Mouse (Mus musculus): ENCODE measurements around the gene Rtcb.

The Rtcb gene

DNA sequence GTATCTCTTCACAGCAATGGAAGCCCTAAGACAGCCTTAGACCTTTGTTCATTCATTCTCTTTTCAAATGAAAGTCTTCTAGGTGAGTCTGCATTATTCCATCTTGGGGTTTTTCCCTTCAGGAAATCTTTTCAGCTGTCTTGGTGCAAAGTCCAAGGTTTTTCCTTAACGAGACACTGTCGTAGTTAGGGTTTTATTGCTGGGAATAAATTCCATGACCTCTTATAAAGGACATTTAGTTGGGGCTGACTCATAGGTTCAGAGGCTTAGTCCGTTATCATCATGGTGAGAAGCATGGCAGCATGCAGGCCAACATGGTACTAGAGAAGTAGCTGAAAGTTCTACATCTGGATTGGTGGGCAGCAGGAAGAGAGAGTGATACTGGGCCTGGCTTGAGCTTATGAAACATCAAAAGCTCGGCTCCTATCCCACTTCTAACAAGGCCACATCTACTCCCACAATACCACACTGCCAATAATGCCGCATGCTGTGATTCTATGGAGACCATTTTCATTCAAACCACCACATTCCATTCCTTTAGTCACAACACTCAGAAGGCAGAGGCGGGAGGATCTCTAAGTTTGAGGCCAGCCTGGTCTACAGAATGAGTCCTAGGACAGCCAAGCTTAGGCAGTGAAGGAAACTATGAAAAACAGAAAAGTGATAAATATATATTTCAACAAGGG lies 21.2 kb downstream of the Rtcb start:
- no peak for DNase-seq

DNA sequence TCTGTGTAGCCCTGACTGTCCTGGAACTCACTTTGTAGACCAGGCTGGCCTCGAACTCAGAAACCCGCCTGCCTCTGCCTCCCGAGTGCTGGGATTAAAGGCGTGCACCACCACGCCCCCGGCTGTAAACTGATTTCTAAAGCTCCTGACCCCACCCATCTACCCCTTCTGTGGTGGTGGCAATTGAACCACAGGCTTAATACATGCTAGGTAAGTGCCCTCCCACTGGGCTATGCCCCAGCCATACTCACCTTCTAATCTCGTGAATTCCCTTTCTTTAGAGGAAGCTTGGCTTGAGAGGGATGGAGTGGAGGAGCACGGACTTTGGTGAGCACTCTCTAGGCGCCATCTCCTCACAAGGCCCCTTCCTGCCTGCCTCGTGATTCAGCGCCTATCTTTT lies 27.7 kb downstream of the Rtcb start:
- DNase-seq = no peak

DNA sequence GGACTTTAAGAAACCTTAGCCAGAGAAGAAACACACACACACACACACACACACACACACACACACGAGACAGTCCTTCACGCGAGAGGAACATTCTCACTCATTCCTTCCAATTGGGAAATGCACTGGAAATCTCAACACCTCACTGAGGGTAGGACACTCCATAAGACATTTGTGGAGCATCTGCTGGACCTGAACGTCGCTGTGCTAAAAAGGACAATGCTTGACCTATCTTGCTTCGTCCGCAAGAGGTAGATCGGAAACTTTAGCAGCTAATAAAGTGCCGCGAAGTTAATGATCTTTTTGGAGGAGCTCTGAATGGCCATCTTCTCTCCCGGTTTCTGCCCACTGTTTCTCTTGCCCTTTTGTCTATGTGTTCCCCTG lies 28.4 kb downstream of the Rtcb start:
- DNase-seq = peak; percentile 37 to 43

DNA sequence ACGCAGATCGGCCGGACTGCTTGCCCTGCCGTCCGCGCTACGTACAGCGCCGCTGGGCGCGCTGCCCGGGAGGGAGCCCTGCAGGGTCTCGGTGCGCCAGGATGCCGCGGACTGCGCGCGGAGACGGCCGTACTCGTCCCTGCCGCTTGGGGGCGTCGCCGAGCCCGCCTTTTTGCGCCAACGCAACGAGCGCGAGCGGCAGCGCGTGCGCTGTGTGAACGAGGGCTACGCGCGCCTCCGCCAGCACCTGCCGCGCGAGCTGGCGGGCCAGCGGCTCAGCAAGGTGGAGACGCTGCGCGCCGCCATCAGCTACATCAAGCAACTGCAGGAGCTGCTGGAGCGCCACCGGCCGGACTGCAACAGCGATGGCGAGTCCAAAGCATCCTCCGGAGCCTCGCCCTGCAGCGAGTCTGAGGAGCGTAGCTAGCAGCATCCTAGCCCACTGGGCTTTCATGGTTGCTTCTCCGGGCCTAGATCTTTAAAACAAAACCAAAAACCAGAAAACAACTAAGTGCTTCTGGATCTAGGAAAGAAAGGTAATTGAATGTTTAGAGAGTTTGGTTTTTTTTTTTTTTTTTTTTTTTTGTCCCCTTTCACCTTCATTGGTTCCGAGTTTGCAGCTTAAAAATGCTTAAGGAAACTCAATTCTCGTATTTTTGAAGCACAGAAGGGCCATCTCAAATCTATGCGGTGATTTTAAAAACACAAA lies 29.0 kb downstream of the Rtcb start:
- DNase-seq = peak; percentile 89 to 91

DNA sequence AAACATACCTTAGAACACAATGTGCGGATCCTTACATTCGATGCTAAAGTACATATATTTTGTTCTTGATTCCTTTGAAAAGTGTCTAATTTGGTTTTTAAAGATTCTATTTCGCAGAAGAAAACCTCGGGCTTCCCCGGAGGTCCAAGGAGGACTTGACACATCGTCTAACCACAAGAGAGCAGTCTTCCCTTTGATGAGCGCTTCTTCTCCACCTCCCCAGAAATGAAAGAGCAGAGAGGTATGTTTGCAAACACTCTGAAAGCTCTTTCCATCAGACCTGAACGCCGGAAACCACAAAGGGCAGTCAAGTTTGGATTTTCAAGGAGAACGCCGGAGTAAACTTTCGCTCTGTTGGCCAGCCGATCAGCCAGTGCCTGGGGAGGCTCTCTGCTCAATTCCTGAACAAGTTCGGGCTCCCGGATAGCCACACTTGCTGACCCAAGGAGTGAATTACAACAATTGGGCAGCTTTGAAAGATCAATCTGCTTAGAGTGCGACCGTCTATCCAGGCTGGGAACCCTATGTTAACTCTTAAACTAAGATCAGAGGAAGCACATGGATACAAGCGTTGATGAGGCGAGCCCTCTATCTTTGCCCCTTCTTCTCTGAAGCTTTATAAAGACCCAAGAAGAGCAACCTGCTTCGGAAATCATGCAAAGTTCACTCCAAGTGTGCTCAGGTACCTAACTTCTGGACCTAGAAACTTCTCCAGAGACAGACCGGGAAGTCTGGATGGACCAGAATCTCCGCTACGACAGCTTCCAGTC lies 29.8 kb downstream of the Rtcb start, which contains the start of gene Ascl4:
Gene Ascl4 (plus strand): TSS at position 6 of the 770 bp plus-strand sequence.
- peak; percentile 18 to 20 for DNase-seq

DNA sequence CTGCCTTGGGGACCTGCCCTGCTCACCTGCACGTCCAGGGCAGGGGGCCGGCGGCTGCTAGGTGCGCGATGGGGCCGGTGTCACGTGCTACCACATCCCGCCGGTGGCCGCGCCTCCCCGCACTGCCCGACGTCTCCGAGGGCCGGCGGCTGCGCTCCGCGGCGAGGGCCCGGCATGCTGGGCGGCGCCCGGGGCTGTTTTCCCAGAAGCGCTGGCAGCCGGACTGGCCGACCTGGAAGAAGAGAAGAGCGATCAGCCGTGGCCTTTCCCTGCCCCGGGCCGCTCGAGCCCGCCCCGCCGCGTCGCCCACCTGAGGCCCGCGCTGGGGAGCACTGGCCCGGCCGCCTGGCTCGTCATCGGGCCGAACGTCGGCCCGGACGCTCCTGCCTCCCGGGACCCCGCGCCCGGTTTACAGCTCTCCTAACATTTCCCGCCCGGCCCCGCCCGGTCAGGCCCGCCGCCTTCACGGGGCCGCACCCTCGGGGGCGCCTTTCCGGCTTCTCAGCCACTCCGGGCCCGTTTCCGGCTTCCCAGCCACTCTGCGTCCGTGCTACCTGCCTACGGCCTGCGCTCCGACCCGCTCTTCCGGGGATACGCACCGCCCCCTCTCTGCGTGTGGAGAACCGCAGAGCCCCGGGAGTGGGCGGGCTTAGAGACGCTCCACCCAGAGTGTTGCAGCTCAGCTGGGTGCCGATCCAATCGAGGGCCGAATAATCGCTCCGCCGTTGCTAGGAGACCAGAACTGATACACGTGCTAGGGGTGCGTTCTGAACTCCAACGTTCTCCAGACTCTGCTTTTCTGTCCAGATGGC lies 40.9 kb downstream of the Rtcb start, which contains the start of gene Prdm4:
Gene Prdm4 (minus strand): TSS at position 645 of the 812 bp plus-strand sequence.
- peak; percentile 97 to 98 for DNase-seq
